Mouse (Mus musculus) myocyte (in vitro differentiated cells): ENCODE results near the gene Brca2.

Experiments
- CEBPB ChIP-seq: IDR thresholded peaks from 2 replicates; pipeline ENCODE4 v1.6.1; 2011; ENCODE audit warnings: mild to moderate bottlenecking, moderate library complexity; ENCODE audit not compliant: poor library complexity, insufficient read depth, severe bottlenecking
- E2F4 ChIP-seq: IDR thresholded peaks from one replicate; pipeline ENCODE4 v1.6.1; 2011; ENCODE audit warnings: mild to moderate bottlenecking, control low read depth, moderate library complexity; ENCODE audit not compliant: insufficient read depth
- MAX ChIP-seq: IDR thresholded peaks from one replicate; pipeline ENCODE4 v1.6.1; 2011; ENCODE audit warnings: low read depth, mild to moderate bottlenecking, control low read depth
- POLR2A ChIP-seq: IDR thresholded peaks from one replicate; pipeline ENCODE4 v1.6.1; 2011; ENCODE audit warnings: low read depth, mild to moderate bottlenecking, control low read depth, moderate library complexity; ENCODE audit not compliant: insufficient read length
- POLR2AphosphoS2 ChIP-seq: IDR thresholded peaks from one replicate; pipeline ENCODE4 v1.6.1; 2011; ENCODE audit warnings: low read depth, control low read depth; ENCODE audit not compliant: insufficient read length
- TCF12 ChIP-seq: IDR thresholded peaks from one replicate; pipeline ENCODE4 v1.6.1; 2011; ENCODE audit warnings: mild to moderate bottlenecking, control low read depth; ENCODE audit not compliant: poor library complexity, insufficient read depth, severe bottlenecking

DNA sequence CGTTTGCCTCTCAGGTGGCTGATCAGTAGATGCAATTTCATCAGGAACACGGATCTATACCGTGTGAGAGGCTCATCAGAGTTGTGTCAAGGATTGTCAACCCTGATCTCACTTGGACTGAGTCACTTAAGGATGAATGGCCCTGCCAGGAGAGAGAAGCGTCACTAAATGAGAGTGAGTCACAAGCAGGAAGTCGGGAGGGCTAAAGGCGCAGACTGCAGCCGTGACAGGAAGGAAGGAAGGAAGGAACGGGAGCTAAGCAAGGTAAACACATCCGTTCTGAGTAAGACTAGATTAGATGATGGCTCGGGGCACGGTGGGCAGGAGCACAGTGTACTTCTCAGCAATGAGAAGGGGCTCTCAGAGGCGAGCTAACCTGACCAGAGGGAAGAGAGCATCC, 89.3 kb downstream of the Brca2 start:
- TF ChIP-seq POLR2A (no peak), CEBPB (no peak), MAX (no peak), TCF12 (no peak), E2F4 (no peak), POLR2AphosphoS2 (no peak)
